ENCODE assay signal across 15 mouse cellular contexts in genomic region chr17:28101284-28101887, GRCm38 (mm10). TPM values are rescaled to one million over a fixed set of nuclear protein-coding genes. Genes with fewer than 3 reads are reported as not detected.
A peak's percentile ranks its signal among the peaks of the same experiment; 100 is the strongest.
DNase-seq lines count a peak whose midpoint lies in the region; ATAC-seq and TF ChIP-seq lines count a peak whose summit lies in the region.
"Had no signal": no experiment of that assay in that cellular context is flagged by ENCODE, and none has a peak within 500 bp of the region (broad histone marks: within the 10 kb centered on the region; RNA-seq: fewer than 3 reads in every experiment).

No protein-coding gene starts in this region.

- peak; percentile 88 for DNase-seq in kidney, postnatal 0 days (ENCODE audit: low spot score)
- no peak for DNase-seq in kidney, postnatal 25 days
- no peak for DNase-seq in urinary bladder, postnatal 10 days (ENCODE audit: low spot score)
- no peak for DNase-seq in gastrocnemius, adult 18-20 months (ENCODE audit: low spot score)
- DNase-seq: adrenal gland, postnatal 36 days; cerebellum, postnatal 36 days; heart, adult 2 months; heart, postnatal 10 days had no signal

- 0 out of 2 replicates have a peak, but pooled peaks cover 7% of the 10 kb centered on the region for H3K4me1 ChIP-seq in kidney, postnatal 0 days (replicated peaks; ENCODE audit: insufficient read depth, low read length)
- peaks cover 17% of the 10 kb centered on the region for H3K4me1 ChIP-seq in hindbrain, embryonic 13.5 days (replicated peaks)
- H3K4me1 ChIP-seq in limb, embryonic 13.5 days, result peaks cover 55% of the 10 kb centered on the region
- H3K4me1 ChIP-seq in neural tube, embryonic 13.5 days (replicated peaks), result peaks cover 24% of the 10 kb centered on the region

- no peaks in the 10 kb centered on the region for H3K9me3 ChIP-seq in kidney, postnatal 0 days (replicated peaks; ENCODE audit: low read length)
- H3K9me3 ChIP-seq in hindbrain, embryonic 13.5 days, result no peaks in the 10 kb centered on the region
- H3K9me3 ChIP-seq in limb, embryonic 13.5 days, result no peaks in the 10 kb centered on the region
- H3K9me3 ChIP-seq in neural tube, embryonic 13.5 days, result no peaks in the 10 kb centered on the region
- H3K9me3 ChIP-seq: embryonic facial prominence, embryonic 12.5 days; forebrain, embryonic 13.5 days had no signal

- no peak overlapping the region for H3K4me2 ChIP-seq in kidney, postnatal 0 days (ENCODE audit: low read length)
- no peak overlapping the region for H3K4me2 ChIP-seq in hindbrain, embryonic 13.5 days
- peak overlapping the region; percentile 12; the same call in 1 of the 2 replicates for H3K4me2 ChIP-seq in limb, embryonic 13.5 days (replicated peaks)
- H3K4me2 ChIP-seq in neural tube, embryonic 13.5 days, result no peak overlapping the region
- H3K4me2 ChIP-seq: embryonic facial prominence, embryonic 12.5 days; forebrain, embryonic 13.5 days; liver, embryonic 11.5 days had no signal

- H3K4me3 ChIP-seq in kidney, postnatal 0 days (replicated peaks; ENCODE audit: low read depth, low read length), result no peak overlapping the region
- no peak overlapping the region for H3K4me3 ChIP-seq in hindbrain, embryonic 13.5 days
- no peak overlapping the region for H3K4me3 ChIP-seq in limb, embryonic 13.5 days
- H3K4me3 ChIP-seq in neural tube, embryonic 13.5 days, result no peak overlapping the region
- H3K4me3 ChIP-seq: embryonic facial prominence, embryonic 12.5 days; forebrain, embryonic 13.5 days; heart, adult 2 months had no signal

- ATAC-seq in kidney, postnatal 0 days (replicated peaks; ENCODE audit: low FRiP score, low read depth), result peak; percentile 68; the same call in 1 of the 2 replicates
- peak; percentile 75; the same call in 1 of the 2 replicates for ATAC-seq in hindbrain, embryonic 13.5 days (ENCODE audit: low FRiP score)
- ATAC-seq in limb, embryonic 13.5 days (ENCODE audit: low FRiP score, low read depth), result no peak
- ATAC-seq in neural tube, embryonic 13.5 days (ENCODE audit: low read depth), result peak; percentile 89
- ATAC-seq: forebrain, embryonic 13.5 days; intestine, postnatal 0 days had no signal

- WGBS in kidney, postnatal 0 days, result 8% methylated on average over 12 of the region's 12 CpGs
- 39% methylated on average over 12 of the region's 12 CpGs for WGBS in hindbrain, embryonic 13.5 days
- 13% methylated on average over 12 of the region's 12 CpGs for WGBS in limb, embryonic 13.5 days
- WGBS in neural tube, embryonic 13.5 days, result 19% methylated on average over 12 of the region's 12 CpGs

- no peaks in the 10 kb centered on the region for H3K27me3 ChIP-seq in kidney, postnatal 0 days (ENCODE audit: insufficient read depth, low read length)
- H3K27me3 ChIP-seq in hindbrain, embryonic 13.5 days, result no peaks in the 10 kb centered on the region
- H3K27me3 ChIP-seq in limb, embryonic 13.5 days, result no peaks in the 10 kb centered on the region
- no peaks in the 10 kb centered on the region for H3K27me3 ChIP-seq in neural tube, embryonic 13.5 days
- H3K27me3 ChIP-seq: embryonic facial prominence, embryonic 12.5 days; forebrain, embryonic 13.5 days had no signal

- peak overlapping the region; percentile 76 for H3K27ac ChIP-seq in kidney, postnatal 0 days
- peak overlapping the region; percentile 81 for H3K27ac ChIP-seq in hindbrain, embryonic 13.5 days
- no peak overlapping the region; the same call in 1 of the 2 replicates for H3K27ac ChIP-seq in limb, embryonic 13.5 days
- H3K27ac ChIP-seq in neural tube, embryonic 13.5 days (replicated peaks), result peak overlapping the region; percentile 84
- H3K27ac ChIP-seq: embryonic facial prominence, embryonic 12.5 days; forebrain, embryonic 13.5 days; heart, adult 2 months had no signal

- TF ChIP-seq CTCF in kidney, postnatal 0 days (IDR thresholded peaks at IDR 0.05; ENCODE audit: low read depth), result no peak

- H3K36me3 ChIP-seq in kidney, postnatal 0 days (ENCODE audit: insufficient read depth, low read length), result no peaks in the 10 kb centered on the region
- H3K36me3 ChIP-seq in hindbrain, embryonic 13.5 days, result no peaks in the 10 kb centered on the region
- H3K36me3 ChIP-seq in limb, embryonic 13.5 days, result no peaks in the 10 kb centered on the region
- no peaks in the 10 kb centered on the region for H3K36me3 ChIP-seq in neural tube, embryonic 13.5 days
- H3K36me3 ChIP-seq: embryonic facial prominence, embryonic 12.5 days had no signal

- no peak overlapping the region for H3K9ac ChIP-seq in kidney, postnatal 0 days (ENCODE audit: low read depth, low read length)
- H3K9ac ChIP-seq in hindbrain, embryonic 13.5 days, result no peak overlapping the region
- no peak overlapping the region for H3K9ac ChIP-seq in limb, embryonic 13.5 days
- no peak overlapping the region for H3K9ac ChIP-seq in neural tube, embryonic 13.5 days
- H3K9ac ChIP-seq: embryonic facial prominence, embryonic 12.5 days; forebrain, embryonic 13.5 days had no signal

RNA-seq across cellular contexts. Expression of gene Tcp11, which starts 20.9 kb away (rescaled TPM):
- polyA plus RNA-seq in kidney, postnatal 0 days (2015; fragmentation: Nextera tagmentation; extraction: Ambion mirVana), result 5.8 TPM in 2 replicates
- polyA plus RNA-seq in hindbrain, embryonic 13.5 days (2015; fragmentation: Nextera tagmentation; extraction: Ambion mirVana), result 1.4 and 1.7 TPM in 2 replicates
- polyA plus RNA-seq in limb, embryonic 13.5 days (2015; fragmentation: Nextera tagmentation; extraction: Ambion mirVana), result 1.4 and 1.9 TPM in 2 replicates
- polyA plus RNA-seq in neural tube, embryonic 13.5 days (2015; fragmentation: Nextera tagmentation; extraction: Ambion mirVana), result 1.5 and 2.5 TPM in 2 replicates
- total RNA-seq in gastrocnemius, adult 18-20 months (2021), result not detected
- total RNA-seq: adrenal gland, postnatal 36 days; heart, adult 2 months had no signal

RNA-seq across cellular contexts. Expression of gene Scube3, which starts 40.6 kb away (rescaled TPM):
- 14.2 and 14.7 TPM in 2 replicates for polyA plus RNA-seq in kidney, postnatal 0 days (2015; fragmentation: Nextera tagmentation; extraction: Ambion mirVana)
- polyA plus RNA-seq in hindbrain, embryonic 13.5 days (2015; fragmentation: Nextera tagmentation; extraction: Ambion mirVana), result 5.1 and 5.7 TPM in 2 replicates
- 10.3 and 11.3 TPM in 2 replicates for polyA plus RNA-seq in limb, embryonic 13.5 days (2015; fragmentation: Nextera tagmentation; extraction: Ambion mirVana)
- polyA plus RNA-seq in neural tube, embryonic 13.5 days (2015; fragmentation: Nextera tagmentation; extraction: Ambion mirVana), result 5.2 and 5.6 TPM in 2 replicates
- total RNA-seq in gastrocnemius, adult 18-20 months (2021), result under 1 TPM; 0.16 to 0.26 TPM
